Mouse (Mus musculus) spleen, adult 2 months (tissue): Measurements from ENCODE around the gene Lrrk2. TPM values are rescaled to one million over a fixed set of nuclear protein-coding genes. Genes with fewer than 3 reads are reported as not detected.
A peak's percentile ranks its signal among the peaks of the same experiment; 100 is the strongest.

Experiments
- DNase-seq, 2 experiments: peaks; one replicate each; pipeline versions ENCODE4 v3.0.0 to v3.0.0-alpha.2; 2012 to 2021; ENCODE audit warnings: low spot score in 2 of 2, low read depth in 1 of 2
- H3K27ac ChIP-seq: fragments of 200-500 bp; 2 replicates; pipeline ENCODE4 v1.5.1; 2012; ENCODE audit warnings: low read length, inconsistent platforms; ENCODE audit not compliant: insufficient read depth
- H3K27me3 ChIP-seq: fragments of 200-500 bp; 2 replicates; pipeline ENCODE4 v1.6.1; 2012; ENCODE audit warnings: mild to moderate bottlenecking, moderate library complexity, low read length, inconsistent platforms; ENCODE audit not compliant: control insufficient read depth, insufficient read depth
- H3K36me3 ChIP-seq: fragments of 200-500 bp; 2 replicates; pipeline ENCODE4 v1.6.1; 2012; ENCODE audit warnings: mild to moderate bottlenecking, low read length, inconsistent platforms; ENCODE audit not compliant: control insufficient read depth, insufficient read depth
- H3K4me1 ChIP-seq: fragments of 200-500 bp; 2 replicates; pipeline ENCODE4 v1.6.1; 2011; ENCODE audit warnings: inconsistent platforms; ENCODE audit not compliant: control insufficient read depth, insufficient read depth, insufficient read length
- H3K4me3 ChIP-seq: fragments of 200-500 bp; 2 replicates; pipeline ENCODE4 v1.5.1; 2011; ENCODE audit warnings: mild to moderate bottlenecking, inconsistent platforms; ENCODE audit not compliant: insufficient read depth, insufficient read length; ENCODE audit errors: extremely low read depth
- CTCF ChIP-seq: fragments of 200-500 bp; IDR thresholded peaks from 2 replicates; pipeline ENCODE4 v1.5.1; 2011; ENCODE audit warnings: mild to moderate bottlenecking, inconsistent platforms; ENCODE audit not compliant: insufficient read depth, insufficient read length, insufficient replicate concordance; ENCODE audit errors: extremely low read depth
- POLR2A ChIP-seq: fragments of 200-500 bp; IDR thresholded peaks from 2 replicates; pipeline ENCODE4 v1.6.1; 2011; ENCODE audit warnings: low read depth, low read length, inconsistent platforms
- WGBS: fragments of 180-500 bp; shearing (Covaris S2); methylation state at CpG from one replicate; pipeline ENCODE4 v1.1.7; 2018; 5-methylcytosine and 5-hydroxymethylcytosine counted together
- polyA plus RNA-seq: library from polyadenylated mRNA; depleted of rRNA; stranded (reverse); fragments of >200 nt; gene quantifications from 2 replicates; pipeline ENCODE4 v1.2.3, GENCODE M21; 2012

Lrrk2 gene
- polyA plus RNA-seq, 1 experiment: 9.7 TPM

DNA sequence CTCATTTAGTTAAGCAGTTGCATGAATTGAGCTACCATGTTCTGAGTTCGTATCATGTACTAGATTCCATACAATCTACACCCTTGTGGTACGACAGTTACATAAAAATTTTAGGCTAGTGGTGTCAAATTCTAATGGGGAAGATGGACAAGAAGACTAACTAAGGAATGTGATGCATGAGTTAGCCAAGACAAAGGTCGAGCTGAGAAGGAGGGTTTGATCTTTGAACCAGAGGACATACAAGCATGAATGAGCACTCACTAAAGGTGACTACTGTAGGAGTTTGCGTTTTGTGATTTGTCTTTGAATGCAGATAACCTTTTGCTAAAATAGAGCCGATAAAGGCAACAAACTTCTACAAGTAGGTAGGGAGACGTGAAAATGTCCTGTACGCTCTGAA is 31.1 kb downstream of the Lrrk2 start:
- DNase-seq: no peak
- Histone ChIP-seq H3K4me3 (no peak overlapping the region), H3K36me3 (peaks cover 32% of the 10 kb centered on the region), H3K4me1 (no peaks in the 10 kb centered on the region), H3K27me3 (no peaks in the 10 kb centered on the region), H3K27ac (no peak overlapping the region)
- 91% methylated on average over 7 of the region's 7 CpGs for WGBS
- TF ChIP-seq CTCF: no peak
- TF ChIP-seq POLR2A: no peak

DNA sequence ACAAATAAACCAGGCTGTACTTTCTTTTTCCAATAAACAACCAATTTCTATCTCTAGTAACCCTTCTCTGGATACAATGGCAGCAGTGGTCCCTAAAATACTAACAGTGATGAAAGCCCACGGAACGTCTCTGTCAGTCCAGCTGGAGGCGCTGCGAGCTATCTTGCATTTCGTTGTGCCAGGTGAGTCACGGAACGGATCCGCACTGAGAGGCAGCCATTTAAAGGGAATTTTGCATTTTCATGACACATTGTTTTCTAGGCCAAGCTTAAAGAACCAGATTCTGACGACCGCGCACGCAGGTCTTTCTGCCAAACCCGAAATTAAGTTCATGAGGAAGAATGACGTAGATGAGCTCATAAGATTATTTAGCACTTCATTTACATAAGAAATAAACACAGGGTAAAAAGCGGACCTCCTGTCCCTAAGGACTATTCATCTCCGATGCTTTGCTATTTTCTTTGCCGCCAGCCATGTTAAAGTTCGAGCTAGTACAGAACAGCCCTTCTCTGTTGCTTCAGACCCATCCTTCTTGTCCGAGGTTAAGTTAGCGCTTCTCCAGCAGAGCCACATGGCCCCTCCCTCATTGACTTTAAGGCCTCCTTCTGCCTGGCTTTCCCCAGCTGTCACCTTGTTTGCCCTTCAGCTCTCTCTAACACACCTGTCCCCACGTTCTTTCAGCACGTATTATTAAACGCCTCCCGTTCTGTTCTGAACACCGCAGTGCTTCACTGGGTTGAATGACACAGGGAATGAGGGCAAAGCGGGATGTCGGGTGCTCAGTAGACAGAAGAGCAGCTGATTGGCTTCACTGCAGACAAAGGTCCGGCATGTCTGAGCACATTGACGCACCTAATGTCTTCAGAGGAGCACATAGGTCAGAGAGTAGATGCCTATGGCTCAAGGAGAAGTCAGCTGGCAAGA is 36.5 kb downstream of the Lrrk2 start:
- no peak overlapping the region for H3K4me3 ChIP-seq
- 85% methylated on average over 29 of the region's 29 CpGs for WGBS
- H3K27ac ChIP-seq: no peak overlapping the region
- H3K4me1 ChIP-seq: no peaks in the 10 kb centered on the region
- no peaks in the 10 kb centered on the region for H3K27me3 ChIP-seq
- DNase-seq: no peak
- TF ChIP-seq POLR2A (no peak), CTCF (no peak)
- peaks cover 33% of the 10 kb centered on the region for H3K36me3 ChIP-seq

- H3K27me3 ChIP-seq: no peaks in the 10 kb centered on the region
- 84% methylated on average over 14 of the region's 14 CpGs for WGBS
- no peak overlapping the region for H3K27ac ChIP-seq
- H3K4me3 ChIP-seq: no peak overlapping the region
- no peak for DNase-seq
- H3K36me3 ChIP-seq: peaks cover 22% of the 10 kb centered on the region
- no peak for TF ChIP-seq POLR2A
- no peak for TF ChIP-seq CTCF
- H3K4me1 ChIP-seq: no peaks in the 10 kb centered on the region
Observed at GRCm38 (mm10) chr15:91735216-91735922, 62.4 kb downstream of the Lrrk2 start.

- H3K27me3 ChIP-seq: no peaks in the 10 kb centered on the region
- DNase-seq: peak; percentile 7 to 39
- no peak overlapping the region for H3K27ac ChIP-seq
- TF ChIP-seq POLR2A (no peak), CTCF (peak; percentile 59; the same call in 1 of the 2 replicates)
- H3K4me1 ChIP-seq: no peaks in the 10 kb centered on the region
- no peak overlapping the region for H3K4me3 ChIP-seq
- peaks cover 24% of the 10 kb centered on the region for H3K36me3 ChIP-seq
- WGBS: 52% methylated on average over 15 of the region's 15 CpGs
Observed at GRCm38 (mm10) chr15:91736791-91737533, 64.0 kb downstream of the Lrrk2 start.

- H3K27me3 ChIP-seq: no peaks in the 10 kb centered on the region
- WGBS: 90% methylated on average over 9 of the region's 9 CpGs
- H3K4me1 ChIP-seq: no peaks in the 10 kb centered on the region
- H3K36me3 ChIP-seq: peaks cover 17% of the 10 kb centered on the region
- TF ChIP-seq CTCF (no peak), POLR2A (no peak)
- no peak overlapping the region for H3K27ac ChIP-seq
- no peak overlapping the region for H3K4me3 ChIP-seq
- no peak for DNase-seq
Observed at GRCm38 (mm10) chr15:91738808-91739207, 65.8 kb downstream of the Lrrk2 start.

GRCm38 (mm10) chr15:91745501-91745900 is 72.5 kb downstream of the Lrrk2 start:
- H3K4me3 ChIP-seq: no peak overlapping the region
- TF ChIP-seq POLR2A (no peak), CTCF (no peak)
- no peaks in the 10 kb centered on the region for H3K4me1 ChIP-seq
- 87% methylated on average over 4 of the region's 4 CpGs for WGBS
- H3K36me3 ChIP-seq: peaks cover 20% of the 10 kb centered on the region
- no peak for DNase-seq
- no peaks in the 10 kb centered on the region for H3K27me3 ChIP-seq
- no peak overlapping the region for H3K27ac ChIP-seq
